Mouse (Mus musculus): ENCODE measurements around the gene Srm.

Gene Srm

GRCm38 (mm10) chr4:148632013-148632692, 40.9 kb downstream of the Srm start:
- no peak for DNase-seq (ENCODE audit: extremely low read depth, insufficient read length, low spot score)

DNA sequence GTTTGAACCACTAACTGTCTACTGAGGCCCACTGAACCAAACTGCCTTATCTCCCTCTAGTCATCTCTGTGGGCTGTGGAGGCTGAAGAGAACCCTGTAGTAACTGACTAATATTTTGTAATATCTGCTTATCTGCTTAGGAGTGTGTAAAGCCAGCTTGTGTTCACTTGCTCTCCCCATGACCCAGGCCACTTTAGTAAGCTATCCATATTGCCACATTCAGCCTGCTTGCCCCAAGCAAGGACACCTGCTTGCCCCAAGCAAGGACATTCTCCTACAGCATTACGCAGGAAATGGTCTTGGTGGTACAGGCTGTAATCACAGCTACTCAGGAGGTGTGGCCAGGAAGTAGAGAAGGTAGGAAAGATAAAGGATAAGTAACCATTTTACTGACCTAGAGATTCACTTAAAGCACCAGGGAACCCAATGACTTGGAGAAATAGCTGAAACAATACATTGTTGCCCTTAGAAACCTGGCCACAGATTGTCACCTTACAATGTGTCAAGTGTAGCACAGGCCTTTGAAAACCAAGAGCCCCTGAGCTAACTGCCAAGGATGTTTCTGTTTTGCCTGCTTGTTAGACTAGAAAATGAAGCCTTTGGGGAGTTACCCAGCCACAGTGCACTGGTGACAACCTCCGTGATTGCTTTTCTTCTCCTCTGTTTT, 42.2 kb downstream of the Srm start:
- DNase-seq (ENCODE audit: extremely low read depth, insufficient read length, low spot score): no peak

DNA sequence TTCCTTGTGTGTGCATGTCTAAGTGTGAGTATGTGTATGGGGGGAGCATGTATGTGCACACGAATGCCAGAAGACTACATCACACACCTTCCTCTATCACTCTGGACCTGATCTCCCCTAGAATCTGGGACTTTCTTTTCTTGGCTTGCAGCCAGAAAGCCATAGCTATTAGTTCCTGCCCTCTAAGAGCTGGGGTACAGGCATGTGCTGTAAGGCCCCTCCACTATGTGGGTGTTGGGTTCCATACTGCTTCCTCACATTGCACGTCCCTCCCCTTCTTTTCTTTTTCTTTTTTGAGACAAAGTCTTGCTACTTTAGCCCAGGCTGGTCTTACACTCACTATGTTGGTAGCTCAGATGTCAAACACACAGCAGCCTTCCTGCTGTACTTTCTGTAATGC, 44.0 kb downstream of the Srm start:
- no peak for DNase-seq (ENCODE audit: extremely low read depth, insufficient read length, low spot score)

DNA sequence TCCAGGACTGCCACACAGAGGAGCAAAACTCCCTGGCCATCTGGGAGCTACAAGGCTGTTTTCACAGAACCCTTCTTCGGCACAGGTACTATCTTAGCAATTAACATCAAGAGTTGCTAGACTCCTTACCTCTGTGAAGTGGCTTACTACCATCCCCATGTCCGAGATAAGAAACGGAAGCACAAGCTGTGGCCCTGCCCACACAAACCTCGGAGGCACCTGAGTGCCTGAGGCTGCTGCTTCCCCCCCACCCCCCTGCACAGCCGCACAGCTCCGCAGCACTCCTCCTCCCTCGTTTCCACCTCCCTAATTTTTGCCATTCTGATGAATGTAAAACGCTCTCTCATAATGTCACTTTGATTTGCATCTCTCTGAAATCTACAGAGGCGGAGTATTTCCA, 47.0 kb downstream of the Srm start:
- no peak for DNase-seq (ENCODE audit: extremely low read depth, insufficient read length, low spot score)

- DNase-seq (ENCODE audit: extremely low read depth, insufficient read length, low spot score): no peak
Measured at GRCm38 (mm10) chr4:148639455-148639854, 48.2 kb downstream of the Srm start.

DNA sequence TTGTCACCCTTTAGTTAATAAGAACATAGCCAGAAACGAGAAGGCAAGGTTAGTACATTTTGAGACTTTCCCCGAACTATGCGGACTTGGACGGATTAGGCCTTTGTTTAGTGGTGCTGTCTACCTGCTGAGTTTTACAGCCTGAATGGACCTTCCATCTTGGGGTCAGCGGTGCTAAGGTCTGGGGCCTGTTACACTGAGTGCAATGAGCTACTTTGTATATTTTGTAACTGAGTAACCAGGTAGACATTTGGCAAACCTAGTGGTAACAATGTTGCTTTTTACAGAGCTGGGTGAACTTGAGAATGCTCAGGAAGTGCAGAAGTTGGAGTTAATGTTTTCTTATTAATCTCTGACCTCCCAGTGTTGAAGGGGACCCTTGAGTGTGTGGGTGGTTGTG, 49.8 kb downstream of the Srm start:
- no peak for DNase-seq (ENCODE audit: extremely low read depth, insufficient read length, low spot score)

DNA sequence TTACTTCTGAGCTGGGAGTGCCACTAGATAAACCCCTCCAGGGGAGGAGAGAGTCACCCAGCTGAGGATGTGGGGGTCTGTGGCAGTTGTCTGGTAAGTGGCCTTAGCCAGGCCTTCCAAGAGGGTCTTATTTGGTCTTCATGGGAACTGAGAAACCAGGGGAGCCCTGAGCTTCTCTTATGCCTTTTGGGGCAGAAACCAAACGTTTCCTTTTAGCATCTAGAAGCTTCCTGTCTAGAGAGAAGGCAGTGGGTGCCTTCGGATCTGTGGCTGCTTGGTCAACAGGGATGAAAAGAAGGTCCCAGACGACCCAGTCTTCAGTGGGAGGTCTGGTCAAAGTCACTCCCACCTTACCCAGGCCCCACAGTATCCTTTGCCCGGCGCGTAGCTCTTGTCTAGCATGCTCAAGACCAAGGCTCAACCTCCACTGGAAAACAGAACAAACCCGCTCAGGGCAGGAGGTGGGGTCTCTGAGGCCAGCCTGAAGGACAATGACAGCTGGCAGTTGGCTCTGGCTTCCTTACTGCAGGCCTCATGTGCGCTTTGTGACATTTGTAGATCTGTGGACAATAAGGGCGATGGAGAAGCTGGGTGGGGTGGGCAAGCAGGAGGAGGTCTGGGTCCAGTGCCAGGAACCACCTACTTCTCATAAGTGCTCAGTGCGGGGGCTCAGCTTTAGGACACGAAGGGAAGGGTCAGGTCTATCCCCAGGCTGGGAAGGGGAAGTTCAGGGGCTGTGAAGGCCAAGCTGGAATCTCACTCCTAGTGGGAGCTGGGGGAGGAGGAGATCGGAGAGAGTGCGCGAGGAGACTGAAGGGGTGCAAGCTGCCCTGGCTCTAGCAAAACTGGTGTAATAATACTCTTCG, 52.2 kb downstream of the Srm start, which contains the start of gene Gm572:
Gene Gm572, plus strand, starts transcription at position 27 of the 866 bp plus-strand sequence.
- no peak for DNase-seq (ENCODE audit: extremely low read depth, insufficient read length, low spot score)

- DNase-seq (ENCODE audit: extremely low read depth, insufficient read length, low spot score): no peak
Measured at GRCm38 (mm10) chr4:148644157-148644511, 52.8 kb downstream of the Srm start.
